Mouse (Mus musculus): Measurements from ENCODE around the gene Hipk2. TPM values are rescaled to one million over a fixed set of nuclear protein-coding genes. Genes with fewer than 3 reads are reported as not detected.
A peak's percentile ranks its signal among the peaks of the same experiment; 100 is the strongest.

The Hipk2 gene
- polyA plus RNA-seq, 1 experiment from 2014 or later, result 34.6 TPM

DNA sequence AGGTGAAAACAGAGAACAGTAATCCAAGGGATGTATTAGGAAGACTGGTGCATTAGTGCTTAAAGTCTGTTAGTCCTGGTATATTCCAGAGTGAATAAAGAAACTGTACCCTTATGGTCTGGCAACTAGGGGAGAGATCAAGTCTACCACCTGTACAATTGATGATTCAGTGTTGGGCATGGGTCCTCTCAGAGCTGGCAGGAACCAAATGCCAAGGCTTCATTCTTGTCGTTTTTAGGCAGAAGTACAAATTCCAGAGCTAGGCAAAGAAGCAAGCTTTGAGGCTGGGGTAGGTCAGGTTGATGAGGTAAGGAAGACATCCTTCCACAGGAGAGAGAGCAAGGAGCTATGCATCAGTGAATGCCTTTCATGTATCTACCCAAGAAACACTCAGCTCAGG lies 35.2 kb downstream of the Hipk2 start:
- ATAC-seq (ENCODE audit: low FRiP score, low read depth), result no peak
- no peak overlapping the region for H3K27ac ChIP-seq (replicated peaks)

DNA sequence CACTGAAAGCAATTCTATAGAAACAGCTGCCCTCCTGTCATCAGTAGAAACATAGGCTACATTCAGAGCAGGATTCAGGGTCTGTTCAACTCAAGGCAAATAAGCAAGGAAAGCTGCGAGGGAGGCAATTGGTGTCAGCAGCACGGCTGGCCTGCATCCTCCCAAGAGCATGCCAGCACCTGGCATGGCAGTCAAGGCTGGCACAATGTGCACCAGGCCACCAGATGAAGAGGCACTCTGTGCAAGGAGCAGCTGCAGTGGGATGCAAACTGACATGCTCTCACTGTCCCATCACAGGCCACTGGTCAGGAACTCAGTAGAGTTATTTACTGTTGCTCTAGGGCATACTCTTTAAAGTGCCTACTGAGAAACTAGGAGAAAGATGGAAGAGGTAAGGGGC lies 35.6 kb downstream of the Hipk2 start:
- 44% methylated on average over 2 of the region's 2 CpGs for WGBS
- Histone ChIP-seq H3K27ac (replicated peaks) (no peak overlapping the region), H3K4me1 (replicated peaks) (peaks cover 25% of the 10 kb centered on the region), H3K4me3 (no peak overlapping the region), H3K9ac (no peak overlapping the region), H3K4me2 (no peak overlapping the region), H3K27me3 (no peaks in the 10 kb centered on the region), H3K36me3 (no peaks in the 10 kb centered on the region), H3K9me3 (no peaks in the 10 kb centered on the region)
- ATAC-seq (ENCODE audit: low FRiP score, low read depth), result 0 out of 2 replicates have a peak, but pooled peaks have one; percentile 35

More for the DNA sequence above, 35.2 kb downstream of the Hipk2 start:
- 81% methylated on average over 1 of the region's 1 CpGs for WGBS
- H3K9me3 ChIP-seq, result no peaks in the 10 kb centered on the region
- peaks cover 28% of the 10 kb centered on the region for H3K4me1 ChIP-seq (replicated peaks)
- no peaks in the 10 kb centered on the region for H3K27me3 ChIP-seq
- no peaks in the 10 kb centered on the region for H3K36me3 ChIP-seq
- H3K4me2 ChIP-seq, result no peak overlapping the region
- no peak overlapping the region for H3K9ac ChIP-seq
- H3K4me3 ChIP-seq, result no peak overlapping the region

GRCm38 (mm10) chr6:38839891-38840290 lies 36.1 kb downstream of the Hipk2 start:
- Histone ChIP-seq H3K36me3 (no peaks in the 10 kb centered on the region), H3K4me3 (no peak overlapping the region), H3K9me3 (no peaks in the 10 kb centered on the region), H3K9ac (no peak overlapping the region), H3K27ac (replicated peaks) (no peak overlapping the region), H3K4me2 (no peak overlapping the region), H3K4me1 (replicated peaks) (peaks cover 20% of the 10 kb centered on the region), H3K27me3 (no peaks in the 10 kb centered on the region)
- no peak for ATAC-seq (ENCODE audit: low FRiP score, low read depth)
- 50% methylated on average over 4 of the region's 4 CpGs for WGBS

GRCm38 (mm10) chr6:38838061-38838460 lies 37.9 kb downstream of the Hipk2 start:
- Histone ChIP-seq H3K27ac (replicated peaks) (no peak overlapping the region), H3K36me3 (no peaks in the 10 kb centered on the region), H3K9me3 (no peaks in the 10 kb centered on the region), H3K27me3 (no peaks in the 10 kb centered on the region), H3K4me2 (no peak overlapping the region), H3K4me3 (no peak overlapping the region), H3K4me1 (replicated peaks) (peaks cover 26% of the 10 kb centered on the region), H3K9ac (no peak overlapping the region)
- no peak for ATAC-seq (ENCODE audit: low FRiP score, low read depth)
- 78% methylated on average over 4 of the region's 4 CpGs for WGBS

DNA sequence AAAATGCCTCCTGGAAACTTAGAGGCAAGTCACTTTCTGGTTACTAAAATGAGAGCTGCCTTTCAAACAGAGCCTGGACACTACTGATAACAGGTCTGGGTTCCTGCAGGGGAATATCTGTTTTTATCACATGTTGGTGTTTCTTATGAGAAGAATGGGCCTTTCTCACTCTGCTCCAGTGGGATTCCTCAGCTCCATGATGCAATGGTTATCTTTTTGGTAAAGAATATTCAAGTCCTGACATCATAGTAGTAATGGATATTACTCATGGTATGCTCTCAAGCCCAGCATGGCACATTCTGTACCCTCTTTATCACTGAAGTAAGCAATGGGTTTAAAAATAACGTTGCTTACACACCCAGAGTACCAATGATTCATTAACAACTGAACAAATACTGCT lies 40.7 kb downstream of the Hipk2 start:
- no peak overlapping the region for H3K27ac ChIP-seq (replicated peaks)
- H3K4me3 ChIP-seq, result no peak overlapping the region
- H3K4me1 ChIP-seq (replicated peaks), result peaks cover 15% of the 10 kb centered on the region
- H3K9me3 ChIP-seq, result no peaks in the 10 kb centered on the region
- no peak for ATAC-seq (ENCODE audit: low FRiP score, low read depth)
- H3K4me2 ChIP-seq, result no peak overlapping the region
- H3K9ac ChIP-seq, result no peak overlapping the region
- 93% methylated on average over 1 of the region's 1 CpGs for WGBS
- no peaks in the 10 kb centered on the region for H3K36me3 ChIP-seq
- H3K27me3 ChIP-seq, result no peaks in the 10 kb centered on the region

DNA sequence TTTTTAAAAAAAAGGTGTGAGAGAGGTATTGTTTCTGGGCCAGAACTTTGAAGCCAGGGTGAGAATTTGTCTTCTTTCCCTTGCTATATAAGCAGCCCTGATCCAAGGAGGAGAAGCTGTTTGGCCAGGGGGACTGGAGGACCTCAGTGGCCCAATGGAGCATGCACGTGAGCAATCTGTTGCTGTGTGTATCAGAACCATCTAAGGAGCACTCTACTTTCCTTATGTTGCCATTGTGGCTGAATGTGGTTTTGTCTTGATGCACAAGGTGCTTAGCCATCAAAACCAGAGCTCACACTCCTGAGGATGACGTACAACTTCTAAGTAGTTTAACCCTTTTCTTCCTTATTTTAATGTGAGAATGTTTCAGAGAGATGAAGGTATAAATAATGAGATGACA lies 41.2 kb downstream of the Hipk2 start:
- H3K36me3 ChIP-seq, result no peaks in the 10 kb centered on the region
- no peaks in the 10 kb centered on the region for H3K27me3 ChIP-seq
- no peak overlapping the region for H3K9ac ChIP-seq
- H3K4me1 ChIP-seq (replicated peaks), result peaks cover 11% of the 10 kb centered on the region
- no peak for ATAC-seq (ENCODE audit: low FRiP score, low read depth)
- H3K4me2 ChIP-seq, result no peak overlapping the region
- 83% methylated on average over 2 of the region's 2 CpGs for WGBS
- H3K27ac ChIP-seq (replicated peaks), result no peak overlapping the region
- no peaks in the 10 kb centered on the region for H3K9me3 ChIP-seq
- H3K4me3 ChIP-seq, result no peak overlapping the region

DNA sequence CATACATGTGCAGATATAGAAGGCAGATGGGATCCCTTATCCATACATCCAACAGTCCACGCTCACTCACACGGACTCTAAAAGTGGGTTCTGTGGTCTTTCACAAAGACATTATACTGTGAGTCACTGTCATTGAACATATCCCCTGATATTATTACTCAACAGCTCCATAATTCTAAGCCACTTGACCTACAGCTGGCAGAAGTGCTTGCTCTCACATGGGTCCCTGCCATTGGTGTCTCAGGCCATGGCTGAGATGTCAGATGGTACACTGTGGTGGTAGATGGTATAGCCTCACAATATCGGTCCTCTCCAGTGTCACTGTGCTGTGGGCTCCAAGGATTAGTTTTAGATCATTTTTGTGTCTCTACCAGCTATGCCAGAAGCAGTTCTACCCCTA lies 42.2 kb downstream of the Hipk2 start:
- WGBS, result 88% methylated on average over 3 of the region's 3 CpGs
- no peak overlapping the region for H3K4me2 ChIP-seq
- H3K4me3 ChIP-seq, result no peak overlapping the region
- H3K36me3 ChIP-seq, result no peaks in the 10 kb centered on the region
- no peak overlapping the region for H3K9ac ChIP-seq
- H3K4me1 ChIP-seq (replicated peaks), result 0 out of 2 replicates have a peak, but pooled peaks cover 10% of the 10 kb centered on the region
- H3K27ac ChIP-seq (replicated peaks), result no peak overlapping the region
- no peak for ATAC-seq (ENCODE audit: low FRiP score, low read depth)
- no peaks in the 10 kb centered on the region for H3K9me3 ChIP-seq
- no peaks in the 10 kb centered on the region for H3K27me3 ChIP-seq

- Histone ChIP-seq H3K36me3 (no peaks in the 10 kb centered on the region), H3K4me2 (no peak overlapping the region), H3K4me1 (replicated peaks) (0 out of 2 replicates have a peak, but pooled peaks cover 10% of the 10 kb centered on the region), H3K4me3 (no peak overlapping the region), H3K9ac (no peak overlapping the region), H3K27ac (replicated peaks) (no peak overlapping the region), H3K9me3 (no peaks in the 10 kb centered on the region), H3K27me3 (no peaks in the 10 kb centered on the region)
- ATAC-seq (ENCODE audit: low FRiP score, low read depth), result no peak
- WGBS, result 82% methylated on average over 3 of the region's 3 CpGs
These were observed 46.5 kb downstream of the Hipk2 start for GRCm38 (mm10) chr6:38829452-38829851.

DNA sequence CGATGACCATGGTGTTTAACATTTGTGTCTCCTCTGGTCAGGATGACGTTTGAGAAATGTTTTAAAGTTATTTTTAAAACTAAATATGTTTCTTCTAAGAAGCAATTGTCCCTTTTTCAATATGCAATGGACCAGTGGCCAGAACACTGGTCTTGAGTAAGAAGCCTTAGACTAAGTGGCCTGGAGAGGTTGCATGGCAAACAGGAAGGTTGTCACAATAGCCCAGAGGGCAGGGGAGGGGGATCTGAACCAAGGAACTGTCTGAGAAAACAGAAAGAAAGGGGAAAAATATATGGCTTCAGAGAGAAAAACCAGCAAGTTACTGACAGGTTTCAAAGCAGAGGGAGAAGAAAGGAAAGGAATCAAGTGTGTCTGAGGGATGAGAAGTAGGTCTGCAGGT lies 47.8 kb downstream of the Hipk2 start:
- Histone ChIP-seq H3K27ac (replicated peaks) (no peak overlapping the region), H3K9ac (no peak overlapping the region), H3K9me3 (no peaks in the 10 kb centered on the region), H3K4me3 (no peak overlapping the region), H3K4me1 (replicated peaks) (0 out of 2 replicates have a peak, but pooled peaks cover 4% of the 10 kb centered on the region), H3K36me3 (no peaks in the 10 kb centered on the region), H3K27me3 (no peaks in the 10 kb centered on the region), H3K4me2 (no peak overlapping the region)
- WGBS, result 86% methylated on average over 2 of the region's 2 CpGs
- no peak for ATAC-seq (ENCODE audit: low FRiP score, low read depth)

- Histone ChIP-seq H3K27ac (replicated peaks) (no peak overlapping the region), H3K4me3 (no peak overlapping the region), H3K4me2 (no peak overlapping the region), H3K9me3 (no peaks in the 10 kb centered on the region), H3K27me3 (no peaks in the 10 kb centered on the region), H3K9ac (no peak overlapping the region), H3K4me1 (replicated peaks) (no peaks in the 10 kb centered on the region), H3K36me3 (no peaks in the 10 kb centered on the region)
- 73% methylated on average over 5 of the region's 5 CpGs for WGBS
- ATAC-seq (ENCODE audit: low FRiP score, low read depth), result no peak
These were observed 48.5 kb downstream of the Hipk2 start for GRCm38 (mm10) chr6:38827435-38827834.

- Histone ChIP-seq H3K9me3 (no peaks in the 10 kb centered on the region), H3K36me3 (no peaks in the 10 kb centered on the region), H3K4me3 (no peak overlapping the region), H3K4me2 (no peak overlapping the region), H3K27me3 (no peaks in the 10 kb centered on the region), H3K4me1 (replicated peaks) (no peaks in the 10 kb centered on the region), H3K9ac (no peak overlapping the region), H3K27ac (replicated peaks) (no peak overlapping the region)
- 85% methylated on average over 3 of the region's 3 CpGs for WGBS
- no peak for ATAC-seq (ENCODE audit: low FRiP score, low read depth)
These were observed 49.1 kb downstream of the Hipk2 start for GRCm38 (mm10) chr6:38826857-38827256.

GRCm38 (mm10) chr6:38825886-38826285 lies 50.1 kb downstream of the Hipk2 start:
- Histone ChIP-seq H3K27ac (replicated peaks) (no peak overlapping the region), H3K27me3 (no peaks in the 10 kb centered on the region), H3K4me2 (no peak overlapping the region), H3K9ac (no peak overlapping the region), H3K4me1 (replicated peaks) (no peaks in the 10 kb centered on the region), H3K4me3 (no peak overlapping the region), H3K36me3 (no peaks in the 10 kb centered on the region), H3K9me3 (no peaks in the 10 kb centered on the region)
- ATAC-seq (ENCODE audit: low FRiP score, low read depth), result no peak

DNA sequence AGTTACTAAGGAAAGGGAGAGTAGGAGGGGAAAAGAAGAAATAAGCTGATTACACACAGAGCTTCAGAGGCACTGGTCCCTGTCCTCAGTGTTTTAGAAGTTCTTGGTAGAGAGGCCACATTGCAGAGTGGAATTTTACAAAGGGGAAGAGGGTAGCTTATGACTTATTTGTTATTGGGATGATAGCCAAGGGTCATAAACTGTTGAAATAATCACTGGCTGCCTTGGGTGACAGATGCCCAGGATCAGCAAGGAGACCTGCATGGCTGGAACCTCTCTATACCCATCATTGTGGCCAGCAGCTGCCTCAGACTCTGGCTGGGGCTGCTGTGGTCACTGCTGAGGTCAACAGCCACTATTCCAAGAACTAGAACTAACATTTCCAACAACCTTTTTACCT lies 52.1 kb downstream of the Hipk2 start:
- Histone ChIP-seq H3K9me3 (no peaks in the 10 kb centered on the region), H3K27ac (replicated peaks) (no peak overlapping the region), H3K36me3 (peaks cover 4% of the 10 kb centered on the region), H3K4me2 (no peak overlapping the region), H3K4me3 (no peak overlapping the region), H3K9ac (no peak overlapping the region), H3K27me3 (no peaks in the 10 kb centered on the region), H3K4me1 (replicated peaks) (no peaks in the 10 kb centered on the region)
- no peak for ATAC-seq (ENCODE audit: low FRiP score, low read depth)

Measured in hindbrain, embryonic 15.5 days (tissue).